Mouse (Mus musculus) limb, embryonic 14.5 days (tissue): ENCODE results near the gene Rcor3. TPM values are rescaled to one million over a fixed set of nuclear protein-coding genes. Genes with fewer than 3 reads are reported as not detected.

Experiments
- ATAC-seq: fragments of 200-750 bp; cut with Nextera tagmentation; 2 replicates; pipeline ENCODE4 v1.8.0; 2017; ENCODE audit warnings: low read depth, moderate number of reproducible peaks, moderate TSS enrichment; ENCODE audit not compliant: low FRiP score
- DNase-seq: peaks from one replicate; pipeline ENCODE4 v3.0.0-alpha.2; 2015; ENCODE audit warnings: low spot score
- H3K27ac ChIP-seq: fragments of 300-500 bp; sonication (generic); replicated peaks from 2 replicates; pipeline ENCODE4 v1.5.1; 2014; ENCODE audit warnings: low read depth, mild to moderate bottlenecking, low read length, moderate library complexity, mixed read lengths
- H3K27me3 ChIP-seq: fragments of 300-500 bp; sonication (generic); 2 replicates; pipeline ENCODE4 v1.6.1; 2014; ENCODE audit warnings: low read length, mixed read lengths; ENCODE audit not compliant: control insufficient read depth, insufficient read depth
- H3K36me3 ChIP-seq: fragments of 300-500 bp; sonication (generic); 2 replicates; pipeline ENCODE4 v1.6.1; 2014; ENCODE audit warnings: mild to moderate bottlenecking, low read length, moderate library complexity, mixed read lengths; ENCODE audit not compliant: control insufficient read depth, insufficient read depth
- H3K4me1 ChIP-seq: fragments of 300-500 bp; sonication (generic); 2 replicates; pipeline ENCODE4 v1.6.1; 2014; ENCODE audit warnings: antibody characterized with exemption, low read length, mixed read lengths; ENCODE audit not compliant: control insufficient read depth, insufficient read depth
- H3K4me2 ChIP-seq: fragments of 300-500 bp; sonication (generic); replicated peaks from 2 replicates; pipeline ENCODE4 v1.6.1; 2014; ENCODE audit warnings: low read depth, mild to moderate bottlenecking, low read length, moderate library complexity; ENCODE audit not compliant: severe bottlenecking
- H3K4me3 ChIP-seq: fragments of 300-500 bp; sonication (generic); replicated peaks from 2 replicates; pipeline ENCODE4 v1.5.1; 2014; ENCODE audit warnings: low read length
- H3K9ac ChIP-seq: fragments of 300-500 bp; sonication (generic); 2 replicates; pipeline ENCODE4 v1.6.1; 2014; ENCODE audit warnings: mild to moderate bottlenecking, low read depth, low read length, moderate library complexity; ENCODE audit not compliant: severe bottlenecking
- H3K9me3 ChIP-seq: fragments of 300-500 bp; sonication (generic); 2 replicates; pipeline ENCODE4 v1.6.1; 2016; ENCODE audit warnings: low read length; ENCODE audit not compliant: control insufficient read depth
- POLR2A ChIP-seq: fragments of 200-500 bp; IDR thresholded peaks from 2 replicates; pipeline ENCODE4 v1.8.0; 2012; ENCODE audit warnings: inconsistent platforms, mild to moderate bottlenecking, moderate library complexity, borderline replicate concordance; ENCODE audit not compliant: insufficient read depth, insufficient read length; ENCODE audit errors: extremely low read depth
- WGBS: fragments of 180-500 bp; shearing (Covaris S2); extraction: QIAGEN DNeasy Blood & Tissue Kit; methylation state at CpG from one replicate; pipeline ENCODE4 v1.1.7; 2014; 5-methylcytosine and 5-hydroxymethylcytosine counted together
- polyA plus RNA-seq, 2 experiments: library from polyadenylated mRNA; depleted of rRNA in 1 of 2; stranded (reverse) in 1 of 2; unstranded in 1 of 2; fragments of >200 nt; fragmentation: Nextera tagmentation in 1 of 2; extraction: Ambion mirVana in 1 of 2; gene quantifications; 2 replicates each; pipeline versions ENCODE4 v1.2.1 to v1.2.3; 2012 to 2014

Rcor3 gene
- polyA plus RNA-seq, 2 experiments = 34.3 to 49.8 TPM

DNA sequence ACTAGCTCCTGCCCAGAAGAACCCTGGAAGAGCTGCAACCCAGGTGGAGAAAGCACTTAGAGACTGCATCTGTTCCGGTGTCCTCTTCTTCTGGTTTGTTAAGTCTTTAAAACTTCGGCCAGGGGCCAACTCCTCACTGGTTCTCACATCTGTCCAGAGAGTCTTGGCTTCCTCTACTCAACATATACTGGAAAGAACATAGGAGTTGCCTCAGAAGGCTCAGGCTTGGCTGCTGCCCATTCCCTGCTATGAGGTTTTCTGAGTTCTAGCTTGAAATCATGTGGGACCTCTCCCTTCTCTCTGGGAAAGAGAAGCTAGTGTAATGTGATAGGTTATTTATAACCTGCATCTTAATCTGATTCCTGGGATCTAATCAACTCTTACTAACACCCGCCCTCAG lies 47.6 kb downstream of the Rcor3 start:
- ATAC-seq = no peak
- Histone ChIP-seq H3K27me3 (0 out of 2 replicates have a peak, but pooled peaks cover 5% of the 10 kb centered on the region), H3K4me3 (no peak overlapping the region), H3K9ac (no peak overlapping the region), H3K4me2 (no peak overlapping the region), H3K4me1 (peaks cover 11% of the 10 kb centered on the region; the same call in 1 of the 2 replicates), H3K36me3 (no peaks in the 10 kb centered on the region), H3K27ac (no peak overlapping the region), H3K9me3 (no peaks in the 10 kb centered on the region)
- no peak for TF ChIP-seq POLR2A
- 66% methylated on average over 3 of the region's 3 CpGs for WGBS
- peak; percentile 57 for DNase-seq

DNA sequence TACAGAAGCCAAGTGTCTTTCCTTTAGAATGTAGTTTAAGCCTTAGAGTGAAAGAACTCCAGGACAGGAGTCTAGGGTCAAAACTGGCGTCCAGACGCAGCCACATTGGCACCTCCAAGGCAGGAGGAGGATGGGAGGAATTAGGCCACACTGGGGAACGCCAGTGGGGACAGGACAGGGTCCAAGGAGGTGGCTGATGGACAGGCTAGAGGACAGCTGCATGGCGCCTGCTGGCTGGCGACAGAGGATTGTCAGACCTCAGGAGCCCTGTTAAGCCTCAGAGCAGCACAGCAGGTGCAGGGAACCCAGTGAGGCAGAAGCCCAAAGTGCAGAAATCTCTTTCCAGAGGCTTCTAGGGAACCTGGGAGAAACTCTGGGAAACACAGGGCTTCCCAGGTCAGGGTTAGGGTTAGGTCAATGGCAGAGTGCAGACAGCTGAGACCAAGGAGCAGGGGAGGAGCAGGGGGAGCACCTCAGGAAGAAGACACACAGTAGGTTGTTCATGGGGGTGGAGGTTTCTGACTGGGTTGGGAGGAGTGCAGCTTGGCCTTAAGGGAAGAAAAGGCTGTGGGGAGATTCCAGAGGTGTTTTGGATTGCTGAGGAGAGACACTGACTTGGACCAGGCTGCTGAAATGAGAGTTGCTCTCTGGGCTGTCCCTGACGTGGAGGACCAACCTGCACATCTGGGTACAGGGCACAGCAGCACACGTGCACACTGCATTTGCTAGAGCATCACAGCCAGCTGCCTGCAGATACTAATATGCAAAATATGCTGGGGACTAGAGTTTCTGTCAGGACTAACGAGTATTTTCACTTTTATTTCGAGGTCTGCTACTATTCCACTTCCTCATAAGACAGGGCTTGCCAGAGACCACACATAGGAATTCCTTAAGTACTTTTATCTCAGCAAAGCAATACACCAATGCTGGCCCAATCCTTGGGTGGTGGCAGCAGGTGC lies 48.4 kb downstream of the Rcor3 start:
- 61% methylated on average over 9 of the region's 9 CpGs for WGBS
- TF ChIP-seq POLR2A = no peak
- peak; percentile 18 for DNase-seq
- Histone ChIP-seq H3K9me3 (no peaks in the 10 kb centered on the region), H3K27me3 (0 out of 2 replicates have a peak, but pooled peaks cover 5% of the 10 kb centered on the region), H3K4me2 (no peak overlapping the region), H3K4me1 (peaks cover 11% of the 10 kb centered on the region; the same call in 1 of the 2 replicates), H3K36me3 (no peaks in the 10 kb centered on the region), H3K27ac (no peak overlapping the region), H3K4me3 (no peak overlapping the region), H3K9ac (no peak overlapping the region)
- ATAC-seq = 0 out of 2 replicates have a peak, but pooled peaks have one; percentile 19

DNA sequence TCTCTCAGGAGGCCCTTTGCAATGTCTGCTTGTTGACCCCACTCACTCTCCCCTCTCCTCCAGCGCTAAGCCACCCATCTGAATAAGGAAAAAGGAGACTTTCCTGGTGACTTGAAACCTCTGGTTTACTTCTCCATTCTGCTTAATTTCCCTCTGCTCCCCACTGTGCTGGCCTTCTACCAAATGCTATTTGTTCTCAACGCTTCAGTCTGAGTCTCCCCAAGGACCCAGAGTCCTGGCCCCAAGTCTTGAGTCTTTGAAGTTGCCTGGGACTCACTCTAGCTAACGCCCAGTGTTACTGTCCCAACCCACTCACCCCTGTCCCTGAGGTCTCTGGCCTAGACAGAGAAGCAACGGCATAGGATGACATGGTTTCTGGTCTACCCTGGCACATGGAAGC lies 49.9 kb downstream of the Rcor3 start:
- H3K4me2 ChIP-seq = no peak overlapping the region
- 56% methylated on average over 4 of the region's 4 CpGs for WGBS
- no peak overlapping the region for H3K27ac ChIP-seq
- no peaks in the 10 kb centered on the region for H3K36me3 ChIP-seq
- 0 out of 2 replicates have a peak, but pooled peaks cover 5% of the 10 kb centered on the region for H3K27me3 ChIP-seq
- H3K9ac ChIP-seq = no peak overlapping the region
- H3K4me1 ChIP-seq = peaks cover 11% of the 10 kb centered on the region; the same call in 1 of the 2 replicates
- no peaks in the 10 kb centered on the region for H3K9me3 ChIP-seq
- no peak overlapping the region for H3K4me3 ChIP-seq
- no peak for DNase-seq
- ATAC-seq = no peak
- TF ChIP-seq POLR2A = no peak

DNA sequence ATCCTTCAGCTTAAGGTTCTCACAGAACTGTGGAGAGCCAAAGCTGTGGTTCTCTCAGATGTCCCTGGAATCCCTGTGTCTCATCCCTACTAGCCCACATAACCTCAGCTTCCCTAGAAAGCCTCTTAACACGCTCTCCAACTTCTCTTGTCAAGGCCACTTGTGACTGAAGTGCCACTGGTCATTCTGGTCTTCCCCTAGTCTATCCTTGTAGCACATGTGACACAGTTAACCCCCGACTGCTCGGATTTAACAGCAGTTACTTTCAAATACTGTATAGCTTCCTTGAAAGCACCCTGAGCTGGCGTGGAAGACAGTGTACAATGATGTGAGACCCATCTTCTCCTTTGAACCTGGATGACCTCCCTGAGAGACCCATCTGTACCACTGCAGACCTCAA lies 50.8 kb downstream of the Rcor3 start:
- no peak for TF ChIP-seq POLR2A
- WGBS = 77% methylated on average over 4 of the region's 4 CpGs
- Histone ChIP-seq H3K4me1 (peaks cover 11% of the 10 kb centered on the region; the same call in 1 of the 2 replicates), H3K9ac (no peak overlapping the region), H3K4me2 (no peak overlapping the region), H3K36me3 (no peaks in the 10 kb centered on the region), H3K27me3 (0 out of 2 replicates have a peak, but pooled peaks cover 5% of the 10 kb centered on the region), H3K27ac (no peak overlapping the region), H3K4me3 (no peak overlapping the region), H3K9me3 (no peaks in the 10 kb centered on the region)
- DNase-seq (no peak), ATAC-seq (no peak)

DNA sequence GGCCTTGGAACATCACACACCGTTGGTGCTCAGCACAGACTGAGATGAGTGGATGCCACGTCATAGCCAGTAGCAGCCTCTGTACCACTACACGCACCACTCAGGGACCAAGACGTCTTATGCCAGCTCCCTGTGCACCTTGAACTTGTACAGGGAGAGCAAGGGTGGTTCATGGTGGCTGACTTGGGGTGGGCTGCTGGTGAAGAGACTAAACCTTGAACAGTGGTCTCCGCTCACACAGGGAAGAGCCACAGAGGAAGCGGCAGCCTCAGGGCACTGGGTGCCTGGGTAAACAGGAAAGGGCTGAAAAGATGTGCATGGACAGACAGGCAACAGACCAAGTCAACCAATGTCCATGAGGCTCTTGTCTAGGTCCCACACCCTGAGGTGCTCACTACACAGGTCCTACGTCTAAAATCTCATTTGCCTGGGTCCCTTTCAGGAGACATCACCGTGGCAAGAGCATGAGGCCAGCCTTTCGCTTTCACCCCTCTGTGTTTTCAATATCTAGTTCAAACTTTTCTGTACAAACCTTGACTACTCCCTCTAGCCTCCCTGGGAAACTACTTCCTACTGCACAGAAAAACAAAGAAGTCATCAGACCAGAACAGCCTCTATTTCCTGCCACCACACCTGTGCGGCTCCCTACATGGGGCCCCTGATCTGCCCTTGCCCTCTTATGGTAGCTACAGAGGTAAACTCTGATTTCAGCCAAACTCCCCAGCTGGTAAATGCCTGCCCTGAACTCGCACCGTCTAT lies 51.4 kb downstream of the Rcor3 start:
- no peaks in the 10 kb centered on the region for H3K36me3 ChIP-seq
- WGBS = 79% methylated on average over 12 of the region's 12 CpGs
- ATAC-seq (no peak), DNase-seq (no peak)
- TF ChIP-seq POLR2A = no peak
- H3K27ac ChIP-seq = no peak overlapping the region
- H3K9ac ChIP-seq = no peak overlapping the region
- no peak overlapping the region for H3K4me3 ChIP-seq
- H3K4me1 ChIP-seq = peaks cover 10% of the 10 kb centered on the region; the same call in 1 of the 2 replicates
- H3K4me2 ChIP-seq = no peak overlapping the region
- no peaks in the 10 kb centered on the region for H3K9me3 ChIP-seq
- 0 out of 2 replicates have a peak, but pooled peaks cover 4% of the 10 kb centered on the region for H3K27me3 ChIP-seq
